Mouse (Mus musculus): ENCODE data around the gene Arfip1. TPM values are rescaled to one million over a fixed set of nuclear protein-coding genes. Genes with fewer than 3 reads are reported as not detected.
A peak's percentile ranks its signal among the peaks of the same experiment; 100 is the strongest.

Gene Arfip1
- total RNA-seq, 4 experiments from 2014 or later: 20.4 to 23.8 (median 20.6) TPM

GRCm38 (mm10) chr3:84492148-84492547 is 90.3 kb downstream of the Arfip1 start:
- DNase-seq (ENCODE audit: low spot score in 2 of 2): no peak

- DNase-seq (ENCODE audit: low spot score in 2 of 2): peak; percentile 49 to 64
These were observed 93.7 kb downstream of the Arfip1 start for GRCm38 (mm10) chr3:84488716-84489115.

GRCm38 (mm10) chr3:84484891-84485290 is 97.5 kb downstream of the Arfip1 start:
- DNase-seq (ENCODE audit: low spot score in 2 of 2): no peak

GRCm38 (mm10) chr3:84484333-84484732 is 98.1 kb downstream of the Arfip1 start:
- no peak for DNase-seq (ENCODE audit: low spot score in 2 of 2)

GRCm38 (mm10) chr3:84482121-84482520 is 100.3 kb downstream of the Arfip1 start:
- no peak for DNase-seq (ENCODE audit: low spot score in 2 of 2)

GRCm38 (mm10) chr3:84481104-84481503 is 101.3 kb downstream of the Arfip1 start:
- no peak for DNase-seq (ENCODE audit: low spot score in 2 of 2)

- peak in 1 of 2 experiments; percentile 21 for DNase-seq (ENCODE audit: low spot score in 2 of 2)
These were observed 102.2 kb downstream of the Arfip1 start, which contains the start of gene Fhdc1 for GRCm38 (mm10) chr3:84480006-84480897. Gene Fhdc1, minus strand, starts transcription at chr3:84480429.

DNA sequence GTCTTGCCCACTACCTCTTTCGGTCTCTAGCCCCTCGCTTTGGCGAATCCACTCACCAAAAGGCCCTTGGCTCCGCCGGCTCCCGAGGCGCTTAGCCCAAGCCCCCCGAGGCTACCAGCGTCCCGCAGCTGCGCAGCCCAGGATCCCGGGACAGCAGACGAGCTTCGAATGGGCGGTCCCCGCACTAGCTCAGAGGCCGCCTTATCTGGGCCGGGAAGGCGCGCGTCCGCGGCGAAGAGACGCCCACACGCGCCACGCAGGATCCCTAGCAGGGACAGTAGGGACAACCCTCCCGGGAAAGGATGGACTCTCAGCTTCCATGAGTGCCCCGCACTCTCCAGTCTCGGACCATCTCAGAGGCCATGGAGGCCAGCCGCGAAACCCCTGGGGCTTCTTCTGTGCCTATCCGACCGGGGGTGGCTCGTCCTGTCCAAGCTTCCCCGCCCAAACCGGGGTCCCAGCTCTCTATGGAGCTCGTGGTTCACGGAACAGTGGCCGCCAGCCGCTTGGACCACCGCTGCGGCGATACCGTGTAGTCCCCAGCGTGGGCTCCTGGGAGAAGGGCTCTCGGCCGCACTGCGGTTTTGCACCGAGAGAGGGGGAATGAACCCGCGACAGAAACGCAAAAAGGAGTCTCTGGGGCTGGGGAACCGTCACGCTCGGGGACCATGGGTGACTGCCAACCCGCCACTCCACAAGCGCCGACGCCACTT is 103.0 kb downstream of the Arfip1 start:
- peak; percentile 15 to 21 for DNase-seq (ENCODE audit: low spot score in 2 of 2)

GRCm38 (mm10) chr3:84478896-84479292 is 103.5 kb downstream of the Arfip1 start:
- no peak for DNase-seq (ENCODE audit: low spot score in 2 of 2)

GRCm38 (mm10) chr3:84478195-84478594 is 104.2 kb downstream of the Arfip1 start:
- DNase-seq (ENCODE audit: low spot score in 2 of 2): no peak

GRCm38 (mm10) chr3:84477498-84477897 is 104.9 kb downstream of the Arfip1 start:
- no peak for DNase-seq (ENCODE audit: low spot score in 2 of 2)

DNA sequence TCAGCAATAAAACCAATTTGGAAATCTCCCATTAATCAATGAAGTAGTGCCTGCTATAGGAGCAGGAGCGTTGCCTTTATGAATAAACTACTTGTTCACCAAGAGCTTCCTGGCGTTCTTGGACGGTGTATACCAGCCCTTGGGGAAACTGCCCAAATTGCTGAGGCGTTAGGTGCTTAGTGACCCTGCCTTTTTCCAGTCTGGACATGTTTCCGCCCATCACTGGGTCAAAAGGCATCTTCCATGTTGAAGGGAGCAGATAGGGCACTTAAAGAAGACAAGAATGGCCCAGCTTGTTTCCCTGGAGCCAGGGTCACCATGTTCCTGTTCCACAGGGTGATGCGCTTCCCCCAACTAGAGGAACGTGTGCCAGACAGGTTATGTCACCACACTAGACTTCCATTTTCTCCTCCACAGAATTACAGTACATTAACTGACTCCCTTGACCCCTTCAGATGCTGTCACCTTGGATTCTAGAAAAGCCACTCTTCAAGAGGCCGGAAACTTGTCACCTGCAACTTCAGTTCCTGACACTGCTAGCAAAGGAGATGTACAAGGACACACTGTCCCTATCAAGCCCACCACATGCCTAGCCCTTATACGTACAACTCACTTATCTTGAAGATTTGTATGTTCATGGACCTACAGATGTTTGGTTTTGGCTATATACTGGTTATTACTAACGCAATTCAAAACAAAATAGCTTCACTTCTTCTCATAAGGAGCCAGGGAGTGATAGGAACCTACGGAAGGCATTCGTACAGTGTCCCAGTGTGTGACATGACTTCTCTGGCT is 107.2 kb downstream of the Arfip1 start:
- DNase-seq (ENCODE audit: low spot score in 2 of 2): no peak

DNA sequence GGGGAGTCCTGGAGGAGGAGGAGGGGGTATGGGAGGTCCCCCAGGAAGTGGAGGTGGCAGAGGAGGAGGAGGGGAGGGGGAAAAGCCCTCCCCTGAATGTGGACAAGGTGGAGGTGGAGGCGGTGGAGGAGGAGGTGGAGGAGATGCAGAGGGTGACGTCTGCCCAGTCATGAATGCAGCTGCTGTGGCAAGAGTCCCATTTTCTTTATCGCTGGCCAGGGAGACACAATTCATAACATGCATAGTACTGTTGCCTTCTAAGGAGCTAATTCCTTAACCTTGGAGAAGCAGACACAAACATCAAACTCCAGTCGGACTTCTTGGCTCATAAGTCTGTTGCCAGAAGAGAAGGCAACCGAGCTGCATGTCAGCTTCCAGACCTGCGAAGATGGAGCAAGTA is 108.0 kb downstream of the Arfip1 start:
- no peak for DNase-seq (ENCODE audit: low spot score in 2 of 2)

- DNase-seq (ENCODE audit: low spot score in 2 of 2): no peak
These were observed 109.5 kb downstream of the Arfip1 start for GRCm38 (mm10) chr3:84472955-84473354.

- no peak for DNase-seq (ENCODE audit: low spot score in 2 of 2)
These were observed 109.9 kb downstream of the Arfip1 start for GRCm38 (mm10) chr3:84472527-84472926.

- DNase-seq (ENCODE audit: low spot score in 2 of 2): no peak
These were observed 111.3 kb downstream of the Arfip1 start for GRCm38 (mm10) chr3:84471146-84471545.

DNA sequence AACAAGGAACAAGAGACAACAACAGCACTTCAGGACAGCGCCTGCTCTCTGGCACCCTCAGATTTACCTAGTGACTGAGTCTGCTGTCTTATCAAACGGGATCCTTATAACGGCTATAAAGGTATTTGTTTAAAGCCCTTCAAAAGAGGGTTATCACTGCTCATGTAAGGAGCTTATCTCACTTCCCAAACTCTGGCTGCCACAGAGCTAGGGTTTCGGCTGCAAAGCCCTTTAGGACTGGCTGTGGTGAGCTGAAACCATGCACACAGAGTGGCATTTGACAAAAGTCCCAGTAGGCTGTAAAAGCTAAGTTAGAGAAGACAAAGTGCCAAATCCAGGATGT is 114.3 kb downstream of the Arfip1 start:
- no peak for DNase-seq (ENCODE audit: low spot score in 2 of 2)

DNA sequence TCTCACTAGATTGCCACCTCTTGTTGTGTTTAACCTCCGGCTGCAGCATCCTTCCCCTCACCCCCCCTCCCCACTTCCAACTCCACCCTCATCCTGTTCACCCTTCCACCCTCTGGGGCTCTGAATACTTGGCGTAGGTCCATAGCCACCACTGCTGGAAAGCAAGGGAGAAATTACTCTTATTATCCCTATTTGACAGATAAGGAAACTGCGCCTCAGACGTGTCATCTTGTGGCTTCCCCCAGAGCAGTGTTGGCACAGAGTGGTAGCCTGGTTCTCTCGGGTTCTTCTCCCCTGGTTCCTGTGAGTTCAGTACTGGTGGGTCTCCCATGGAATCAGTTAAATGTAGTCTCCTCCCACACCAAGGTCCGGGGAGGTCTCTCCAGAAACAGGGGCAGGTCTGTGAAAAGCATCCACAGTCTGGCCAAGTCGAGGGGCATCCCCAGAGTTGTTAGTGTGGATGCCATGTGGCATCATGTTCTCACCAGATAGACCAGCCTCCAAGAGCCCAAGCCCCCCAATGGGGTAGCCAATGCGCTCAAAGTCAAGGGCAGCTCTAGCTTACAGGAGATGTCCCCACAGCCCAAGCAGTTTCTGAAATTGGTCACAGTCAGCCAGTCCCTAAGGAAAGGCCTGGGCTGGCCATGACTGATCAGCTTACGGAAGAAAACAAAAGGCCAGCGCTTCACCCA is 114.9 kb downstream of the Arfip1 start:
- no peak for DNase-seq (ENCODE audit: low spot score in 2 of 2)

DNA sequence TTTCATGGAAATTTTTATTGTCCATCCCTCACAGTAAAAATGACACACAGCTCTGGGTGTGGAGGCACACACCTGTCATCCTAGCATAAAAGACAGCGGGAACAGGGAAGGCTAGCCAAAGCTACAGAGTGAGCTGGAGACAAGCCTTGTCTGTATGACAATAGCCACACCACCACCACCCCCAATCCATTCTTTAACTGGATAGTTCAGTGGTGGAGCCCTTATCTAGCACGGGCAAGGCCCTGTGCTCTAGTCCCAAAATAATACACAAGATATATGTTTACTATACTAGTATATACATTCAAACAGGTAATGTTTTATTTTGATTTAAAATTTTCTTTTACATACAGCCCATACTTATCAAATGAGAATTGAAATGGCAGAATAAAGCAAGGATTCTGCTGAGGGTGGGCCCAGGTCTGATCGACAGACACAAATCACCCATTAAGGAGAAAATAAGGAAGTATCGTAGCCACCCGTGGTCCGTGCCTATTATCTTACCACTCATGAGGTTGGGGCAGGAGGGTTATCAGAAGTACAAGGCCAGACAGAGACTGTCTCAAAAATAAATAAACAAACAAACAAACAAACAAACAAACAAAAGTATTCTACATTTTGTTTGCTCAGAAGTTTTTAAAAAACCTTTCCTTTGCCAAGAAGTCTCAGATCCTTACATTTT is 116.5 kb downstream of the Arfip1 start:
- no peak for DNase-seq (ENCODE audit: low spot score in 2 of 2)

DNA sequence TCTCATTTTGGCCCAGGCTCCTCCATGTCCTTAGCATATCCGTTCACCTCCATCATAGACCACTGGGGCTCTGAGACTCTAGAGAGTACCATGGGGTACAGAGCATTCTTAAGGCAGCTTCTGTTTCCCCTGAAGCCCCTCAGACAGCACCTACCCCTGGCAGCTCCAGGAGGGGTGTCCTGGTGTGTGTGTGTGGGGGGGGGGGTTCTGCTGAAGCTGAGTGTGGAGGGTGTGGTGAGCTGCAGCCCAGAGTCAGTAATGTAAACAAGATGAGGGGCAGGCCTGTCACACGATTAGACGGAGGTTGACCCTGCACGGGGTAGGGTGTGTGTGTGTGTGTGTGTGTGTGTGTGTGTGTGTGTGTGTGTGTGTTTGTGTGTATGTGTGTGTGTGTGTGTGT is 120.7 kb downstream of the Arfip1 start:
- DNase-seq (ENCODE audit: low spot score in 2 of 2): no peak

DNA sequence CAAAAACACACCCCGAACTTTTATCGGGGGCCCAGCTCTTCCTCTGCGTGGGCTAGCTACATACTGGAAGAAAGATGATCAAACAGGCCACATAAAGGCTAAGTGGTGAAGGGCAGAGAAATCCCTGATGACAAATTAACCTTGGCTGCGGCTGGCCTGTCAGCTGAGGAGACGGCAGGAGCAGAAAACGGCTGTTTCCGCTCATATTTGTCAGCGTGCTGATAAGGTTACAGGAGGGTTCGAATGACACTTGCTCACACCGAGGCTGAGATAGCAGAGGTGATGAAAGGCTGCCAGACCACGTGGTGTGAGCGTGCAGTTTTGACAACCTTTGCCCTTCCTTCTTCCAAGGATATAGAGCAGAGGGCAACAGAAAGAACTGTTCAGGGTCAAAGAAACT is 121.5 kb downstream of the Arfip1 start:
- DNase-seq (ENCODE audit: low spot score in 2 of 2): no peak
